Comparison of ENCODE assay signal across 17 mouse cellular contexts in genomic region chr2:58166764-58167163, GRCm38 (mm10). TPM values are rescaled to one million over a fixed set of nuclear protein-coding genes. Genes with fewer than 3 reads are reported as not detected.
DNase-seq lines count a peak whose midpoint lies in the region; ATAC-seq lines count a peak whose summit lies in the region.
"Had no signal": no experiment of that assay in that cellular context is flagged by ENCODE, and none has a peak within 500 bp of the region (broad histone marks: within the 10 kb centered on the region; RNA-seq: fewer than 3 reads in every experiment).

No protein-coding gene starts in this region.

- peak; percentile 83 for ATAC-seq in granulocyte monocyte progenitor cell, adult 5-6 weeks (replicated peaks; ENCODE audit: poor library complexity, severe bottlenecking)
- ATAC-seq in megakaryocyte progenitor cell, adult 5-6 weeks (replicated peaks; ENCODE audit: poor library complexity): peak; percentile 79
- ATAC-seq: forebrain, embryonic 14.5 days; forebrain, embryonic 16.5 days had no signal

- DNase-seq in 416B (ENCODE audit: low read depth): peak; percentile 24
- no peak for DNase-seq in right cerebral cortex, adult 18-20 months
- no peak for DNase-seq in adrenal gland, postnatal 36 days
- DNase-seq: adrenal gland, adult 2 months; adrenal gland, postnatal 10 days; adrenal gland, postnatal 25 days; cerebellum, adult 11-12 months; cerebellum, adult 2 months; cerebellum, adult 9-10 months; cerebellum, postnatal 10 days; cerebellum, postnatal 25 days; embryo, embryonic 11 days had no signal

RNA-seq across cellular contexts. Expression of gene Cytip, which starts 28.6 kb away (rescaled TPM):
- 7.4 and 15.5 TPM in 2 replicates for total RNA-seq in granulocyte monocyte progenitor cell, adult 5-6 weeks (2014; fragmentation: Nextera tagmentation)
- total RNA-seq in granulocyte monocyte progenitor cell, adult 5-6 weeks (2017): 27.2 and 47.7 TPM in 2 replicates
- total RNA-seq in megakaryocyte progenitor cell, adult 5-6 weeks (2015): 14.7 and 26.8 TPM in 2 replicates
- total RNA-seq in megakaryocyte progenitor cell, adult 5-6 weeks (2017): 34.1 and 46.1 TPM in 2 replicates
- total RNA-seq in adrenal gland, postnatal 36 days (2021): 10 to 100 TPM; 16.2 to 19.6 TPM
- total RNA-seq: MEL had no signal
